Mouse (Mus musculus): ENCODE results near the gene Actb. TPM values are rescaled to one million over a fixed set of nuclear protein-coding genes. Genes with fewer than 3 reads are reported as not detected.

Actb gene
- polyA plus RNA-seq, 1 experiment = 5,740 TPM

DNA sequence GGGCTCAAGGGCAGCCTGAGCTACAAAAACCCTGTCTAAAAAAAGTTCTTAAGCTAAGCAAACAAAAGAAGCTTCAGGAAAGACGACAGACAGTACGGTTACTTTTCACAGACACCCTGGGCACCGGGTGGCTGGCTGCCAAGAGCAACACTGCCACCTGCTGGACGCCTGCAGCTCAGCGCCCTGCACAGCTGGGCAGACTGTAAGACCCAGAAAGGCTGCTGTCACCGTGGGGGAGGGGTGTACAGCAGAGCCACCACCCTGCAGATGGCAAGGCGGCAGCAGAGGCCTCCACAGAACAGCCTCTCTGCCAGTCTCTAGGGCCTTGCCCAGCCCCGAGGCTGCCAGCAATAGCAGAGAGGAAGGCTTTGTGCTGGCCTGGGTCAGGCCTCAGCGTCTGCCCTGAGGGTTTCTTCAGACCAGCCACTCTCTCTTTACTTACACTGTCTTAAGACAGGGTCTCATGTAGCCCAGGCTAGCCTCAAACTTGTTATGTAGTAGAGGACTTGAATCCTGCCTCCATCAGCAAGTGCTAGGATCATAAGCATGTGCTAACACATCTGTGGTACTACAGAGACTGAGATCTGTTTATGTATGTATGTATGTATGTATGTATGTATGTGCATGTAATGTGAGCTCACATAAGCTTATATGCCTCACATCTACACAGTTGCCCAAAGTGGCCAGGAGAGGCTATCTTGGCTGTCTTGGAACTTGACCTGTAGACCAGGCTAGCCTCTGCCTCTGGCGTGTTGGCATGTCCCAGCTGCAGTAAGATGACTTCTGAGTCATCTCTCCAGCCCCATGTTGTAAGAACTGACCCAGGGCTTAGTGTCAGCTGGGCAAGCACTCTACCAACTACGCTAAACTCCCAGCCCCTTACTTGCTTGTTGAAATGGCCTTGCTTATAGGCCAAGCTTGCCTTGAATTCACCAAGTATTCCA is 28.9 kb downstream of the Actb start:
- DNase-seq (ENCODE audit: low spot score) = peak; percentile 75

DNA sequence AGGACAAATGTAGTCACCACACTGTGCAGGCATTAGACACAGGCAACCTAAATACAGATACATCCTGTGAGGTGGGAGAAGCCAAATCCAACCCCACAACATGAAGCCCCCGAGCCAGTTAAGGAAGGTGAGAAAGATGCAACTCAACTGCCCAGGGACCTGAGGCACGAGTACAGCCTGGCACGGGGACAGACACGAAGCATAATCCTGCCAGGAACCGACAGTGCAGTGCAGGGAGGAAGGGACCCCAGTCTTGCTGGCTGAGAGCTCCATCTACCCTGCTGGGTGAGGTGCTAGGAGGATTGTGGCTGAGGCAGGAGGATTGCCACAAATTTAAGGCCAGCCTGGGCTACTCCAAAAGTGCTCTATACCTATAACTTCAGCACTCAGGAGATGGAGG is 29.7 kb downstream of the Actb start:
- no peak for DNase-seq (ENCODE audit: low spot score)

DNA sequence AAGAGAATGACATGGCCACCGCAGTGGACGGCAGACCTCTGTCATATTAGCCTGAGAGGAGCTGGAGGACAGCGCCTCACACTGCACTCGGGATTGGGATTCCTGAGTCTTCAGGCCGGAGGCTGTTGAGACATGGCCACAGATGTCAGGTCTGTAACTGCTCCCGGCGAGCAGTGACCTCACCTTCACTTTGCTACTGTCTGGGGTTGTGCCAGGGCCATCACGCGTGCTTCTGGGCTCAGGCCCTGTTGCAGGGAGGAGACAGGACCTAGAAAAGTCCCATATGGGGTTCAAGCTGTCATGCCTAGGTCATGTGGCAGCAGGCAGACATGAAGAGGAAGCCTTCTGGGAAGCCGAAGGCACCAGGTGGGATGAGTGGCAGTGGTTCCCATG is 31.0 kb downstream of the Actb start:
- no peak for DNase-seq (ENCODE audit: low spot score)

DNA sequence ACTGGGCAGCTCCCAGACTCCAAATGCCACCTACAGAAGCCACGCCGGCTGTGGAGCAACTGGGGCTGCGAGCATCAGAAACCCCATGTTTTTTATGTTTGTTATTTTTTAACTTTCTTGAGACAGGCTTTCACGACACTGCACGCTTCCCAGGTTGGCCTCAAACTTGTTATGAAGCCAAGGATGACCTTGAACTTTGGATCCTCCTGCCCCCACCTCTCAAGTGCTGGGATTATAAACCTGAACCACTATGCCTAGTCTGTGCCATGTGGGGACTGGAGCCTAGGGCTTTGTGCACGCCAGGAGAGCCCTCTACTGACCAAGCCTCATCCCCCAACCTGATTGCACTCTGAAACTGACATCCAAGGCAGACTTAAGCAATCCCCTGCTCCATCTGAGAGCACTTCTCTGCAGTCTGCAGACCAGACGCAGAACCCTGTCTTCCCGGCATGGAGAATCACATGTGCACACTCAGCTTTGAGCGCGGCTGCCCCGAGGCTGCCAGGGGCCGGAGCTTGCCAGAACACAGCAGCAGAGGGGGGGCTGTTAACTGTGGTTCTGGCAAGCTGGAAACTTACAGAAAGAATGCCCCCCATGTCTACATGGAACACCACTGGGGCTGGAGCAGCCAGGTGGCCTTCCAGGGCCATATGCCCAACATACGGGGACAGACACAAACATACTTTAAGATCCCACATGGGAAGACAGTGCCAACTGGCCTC is 31.6 kb downstream of the Actb start:
- DNase-seq (ENCODE audit: low spot score) = no peak

DNA sequence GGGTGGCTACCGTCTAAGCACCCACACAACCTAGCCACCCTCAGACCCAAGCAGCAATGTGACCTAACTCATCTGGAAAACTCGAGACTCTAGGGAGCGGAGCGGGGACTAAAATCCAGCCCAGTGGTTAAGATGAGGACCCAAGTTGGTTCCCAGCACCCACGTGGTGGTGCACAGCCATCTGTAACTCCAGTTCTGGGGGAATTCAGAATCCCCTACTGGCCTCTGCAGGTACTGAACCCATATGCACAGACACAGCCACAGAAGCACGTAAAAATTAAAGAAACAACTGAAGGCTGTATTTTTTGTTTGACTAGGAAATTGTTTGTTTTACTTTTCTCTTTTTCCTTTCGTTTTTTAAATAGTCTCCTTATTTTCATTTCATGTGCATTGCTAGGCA is 32.8 kb downstream of the Actb start:
- no peak for DNase-seq (ENCODE audit: low spot score)

DNA sequence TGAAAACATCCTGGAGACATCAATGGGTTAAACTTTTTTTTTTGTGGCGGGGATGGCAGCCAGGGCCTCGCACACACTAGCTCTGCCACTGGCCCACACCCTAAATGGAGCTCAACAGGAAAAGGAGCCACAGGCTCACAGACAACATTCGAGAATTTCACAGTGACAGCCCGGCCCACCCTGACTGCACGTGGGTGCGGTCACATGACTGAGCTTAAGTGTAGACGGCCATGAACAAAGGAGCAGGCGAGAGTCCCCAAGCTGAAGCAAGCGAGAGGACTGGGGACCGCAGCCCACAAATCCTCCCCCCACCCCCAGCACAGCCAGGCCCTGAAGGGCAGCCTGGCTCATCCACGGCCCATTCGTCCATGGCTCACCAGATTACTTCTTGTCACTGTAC is 34.8 kb downstream of the Actb start:
- no peak for DNase-seq (ENCODE audit: low spot score)

DNA sequence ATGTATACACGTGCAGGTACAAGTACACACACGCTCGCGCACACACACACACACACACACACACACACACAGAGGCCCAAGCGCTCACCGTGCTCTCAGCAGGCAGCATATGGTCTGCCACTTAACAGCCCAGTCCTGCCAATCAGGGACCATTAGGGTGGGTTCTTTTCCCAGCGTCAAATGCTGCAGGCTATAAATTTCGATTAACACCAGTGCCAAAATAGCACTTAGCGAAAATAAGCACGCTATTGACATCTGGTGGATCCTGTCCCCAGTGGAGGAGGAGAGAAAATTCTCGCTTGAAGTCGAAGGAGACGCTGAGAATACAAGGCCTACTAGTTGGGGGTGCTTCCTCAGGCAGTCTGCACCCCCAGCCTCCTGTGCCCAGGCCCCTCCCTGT is 37.1 kb downstream of the Actb start:
- no peak for DNase-seq (ENCODE audit: low spot score)

DNA sequence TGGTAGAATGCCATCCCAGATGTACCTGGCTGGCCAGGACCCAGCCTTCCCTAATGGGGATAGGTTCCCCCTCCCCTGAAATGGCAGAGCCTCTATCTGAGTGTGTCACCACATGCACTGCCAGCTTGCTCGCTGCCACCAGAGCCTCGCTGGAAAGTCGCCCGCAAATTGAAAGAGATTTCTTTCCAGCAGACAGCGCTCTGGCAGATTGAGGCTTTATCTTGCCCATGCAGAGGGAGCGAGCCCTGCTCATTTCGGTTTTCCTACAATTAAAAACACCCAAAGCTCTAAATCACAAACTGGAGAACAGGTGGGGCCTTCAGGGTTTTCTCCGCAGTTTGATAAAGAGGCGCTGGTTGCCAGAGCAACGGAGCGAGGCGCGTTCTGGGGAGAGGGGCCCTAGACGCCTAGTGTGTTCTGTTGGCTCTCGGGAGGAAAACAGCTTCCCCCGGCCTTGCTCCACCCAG is 48.8 kb downstream of the Actb start:
- no peak for DNase-seq (ENCODE audit: low spot score)

DNA sequence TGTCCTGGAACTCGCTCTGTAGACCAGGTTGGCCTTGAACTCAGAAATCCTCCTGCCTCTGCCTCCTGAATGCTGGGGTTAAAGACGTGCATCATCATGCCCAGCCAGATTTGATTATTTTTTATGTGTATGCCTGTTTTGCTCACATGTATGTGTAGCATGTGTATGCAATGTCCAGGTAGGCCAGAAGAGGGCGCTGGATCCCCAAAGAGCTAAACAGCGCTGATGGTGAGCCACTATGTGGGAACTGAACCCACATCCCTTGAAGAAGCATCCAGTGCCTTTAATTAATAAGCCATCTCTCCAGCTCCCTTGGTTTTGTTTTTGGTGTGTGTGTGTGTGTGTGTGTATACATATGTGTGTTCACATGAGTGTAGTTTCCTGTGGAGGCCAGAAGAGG is 50.1 kb downstream of the Actb start:
- DNase-seq (ENCODE audit: low spot score) = no peak

DNA sequence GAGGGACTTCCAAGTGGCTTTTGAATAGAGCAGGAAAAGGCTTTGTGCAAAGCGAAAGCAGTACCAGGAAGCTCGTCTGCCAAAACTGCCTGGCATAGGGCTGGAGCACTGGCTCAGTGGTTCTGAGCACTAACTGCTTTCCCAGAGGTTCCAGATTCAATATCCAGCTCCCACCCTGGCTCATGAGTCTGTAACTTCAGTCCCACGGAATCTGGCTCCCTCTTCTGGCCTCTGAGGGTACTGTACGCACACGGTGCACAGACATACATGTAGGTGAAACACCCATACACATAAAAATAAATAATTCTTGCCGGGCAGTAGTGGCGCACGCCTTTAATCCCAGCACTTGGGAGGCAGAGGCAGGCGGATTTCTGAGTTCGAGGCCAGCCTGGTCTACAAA is 51.7 kb downstream of the Actb start:
- DNase-seq (ENCODE audit: low spot score) = no peak

DNA sequence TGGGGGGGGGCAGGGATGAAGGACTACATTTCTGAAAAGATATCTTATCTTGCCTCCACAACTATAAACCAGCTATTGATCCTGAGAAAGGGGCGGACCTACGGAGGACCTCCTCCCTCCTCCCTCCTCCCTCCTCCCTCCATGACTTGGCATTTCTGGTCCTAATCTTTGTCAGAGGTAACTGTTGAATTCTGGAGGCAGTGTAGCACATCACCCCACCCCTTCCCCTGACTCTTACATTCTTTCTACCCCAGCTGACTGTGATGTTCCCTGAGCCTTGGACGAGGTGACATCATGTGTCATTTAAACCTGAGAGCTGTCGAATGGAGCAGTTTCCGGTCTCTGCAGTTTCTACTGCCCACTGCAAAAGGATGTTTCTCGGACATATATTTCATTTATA is 53.0 kb downstream of the Actb start:
- DNase-seq (ENCODE audit: low spot score) = no peak

Other genes with a start within 250 kb of the Actb start
- 0.26 and 0.68 TPM in 2 replicates for gene Slc29a4, start 214.2 kb downstream of the Actb start, polyA plus RNA-seq (2012; rRNA removed)
- gene Tnrc18, start 89.1 kb downstream of the Actb start, polyA plus RNA-seq (2012; rRNA removed) = 21.4 and 49.1 TPM in 2 replicates
- gene Fbxl18, start 11.3 kb downstream of the Actb start, polyA plus RNA-seq (2012; rRNA removed) = 7.0 and 8.4 TPM in 2 replicates
- 63.4 and 69.0 TPM in 2 replicates for gene Fscn1, start 53.6 kb upstream of the Actb start, polyA plus RNA-seq (2012; rRNA removed)
- 25.0 and 26.2 TPM in 2 replicates for gene Rnf216, start 206.2 kb upstream of the Actb start, polyA plus RNA-seq (2012; rRNA removed)
- not detected in 2 replicates for gene Olfr718-ps1, start 240.8 kb upstream of the Actb start, polyA plus RNA-seq (2012; rRNA removed)